Mouse (Mus musculus) thymus, adult 2 months (tissue): ENCODE data around the gene Fgfbp3. TPM values are rescaled to one million over a fixed set of nuclear protein-coding genes. Genes with fewer than 3 reads are reported as not detected.
"Not testable (repeated sequence)": the region's sequence is repeated elsewhere in the genome, so short reads cannot be mapped to it uniquely, and the experiment has no call there.

Source experiments
- DNase-seq: peaks from one replicate; pipeline ENCODE4 v3.0.0; 2021
- H3K27ac ChIP-seq: fragments of 200-500 bp; 2 replicates; pipeline ENCODE4 v1.5.1; 2012; ENCODE audit warnings: low read length, control low read depth; ENCODE audit not compliant: control insufficient read depth, insufficient read depth
- H3K27me3 ChIP-seq: fragments of 200-500 bp; 2 replicates; pipeline ENCODE4 v1.6.1; 2012; ENCODE audit warnings: mild to moderate bottlenecking, low read length, moderate library complexity, mixed read lengths; ENCODE audit not compliant: control insufficient read depth, insufficient read depth
- H3K36me3 ChIP-seq: fragments of 200-500 bp; 2 replicates; pipeline ENCODE4 v1.6.1; 2012; ENCODE audit warnings: mild to moderate bottlenecking, low read length, moderate library complexity; ENCODE audit not compliant: control insufficient read depth, insufficient read depth
- H3K4me1 ChIP-seq: fragments of 200-500 bp; replicated peaks from 2 replicates; pipeline ENCODE4 v1.6.1; 2012; ENCODE audit warnings: low read length; ENCODE audit not compliant: control insufficient read depth, insufficient read depth
- H3K4me3 ChIP-seq: fragments of 200-500 bp; 2 replicates; pipeline ENCODE4 v1.5.1; 2012; ENCODE audit warnings: mild to moderate bottlenecking, low read length, control low read depth, moderate library complexity; ENCODE audit not compliant: control insufficient read depth, insufficient read depth
- CTCF ChIP-seq: fragments of 200-500 bp; IDR thresholded peaks from 2 replicates; pipeline ENCODE4 v1.5.1; 2012; ENCODE audit warnings: mild to moderate bottlenecking, control low read depth, low read length, moderate library complexity, borderline replicate concordance; ENCODE audit not compliant: control insufficient read depth, poor library complexity, insufficient read depth; ENCODE audit errors: extremely low read depth
- POLR2A ChIP-seq: fragments of 200-500 bp; IDR thresholded peaks from 2 replicates; pipeline ENCODE4 v1.6.1; 2012; ENCODE audit warnings: mild to moderate bottlenecking, low read length, control low read depth, moderate library complexity; ENCODE audit not compliant: control insufficient read depth, poor library complexity, insufficient read depth; ENCODE audit errors: extremely low read depth
- WGBS: fragments of 180-500 bp; shearing (Covaris S2); methylation state at CpG from one replicate; pipeline ENCODE4 v1.1.7; 2018; 5-methylcytosine and 5-hydroxymethylcytosine counted together
- polyA plus RNA-seq: library from polyadenylated mRNA; depleted of rRNA; stranded (reverse); fragments of >200 nt; gene quantifications from 2 replicates; pipeline ENCODE4 v1.2.3, GENCODE M21; 2012; rRNA removed

The Fgfbp3 gene
- polyA plus RNA-seq = 7.1 and 10.5 TPM in 2 replicates

GRCm38 (mm10) chr19:36919466-36919865, at the start of gene Fgfbp3:
Gene Fgfbp3 (minus strand): TSS chr19:36919615.
- no peak within 1 kb of the TSS for H3K27ac ChIP-seq
- H3K4me3 ChIP-seq = peak within 1 kb of the TSS; percentile 80
- peaks cover 4% of the 10 kb centered on the region; the same call in 1 of the 2 replicates for H3K4me1 ChIP-seq
- H3K36me3 ChIP-seq = no peaks in the 10 kb centered on the region
- 15% methylated on average over 12 of the region's 12 CpGs for WGBS
- no peak for TF ChIP-seq POLR2A
- TF ChIP-seq CTCF = no peak
- H3K27me3 ChIP-seq = no peaks in the 10 kb centered on the region; the same call in 1 of the 2 replicates
- DNase-seq = no peak

GRCm38 (mm10) chr19:36962544-36963260, 43.3 kb upstream of the Fgfbp3 start:
- WGBS = 93% methylated on average over 6 of the region's 6 CpGs
- peaks cover 42% of the 10 kb centered on the region for H3K36me3 ChIP-seq

GRCm38 (mm10) chr19:36961320-36961719, 41.9 kb upstream of the Fgfbp3 start:
- DNase-seq = no peak
- WGBS = 98% methylated on average over 1 of the region's 1 CpGs
- no peak overlapping the region for H3K27ac ChIP-seq
- peaks cover 44% of the 10 kb centered on the region for H3K36me3 ChIP-seq
- TF ChIP-seq POLR2A (no peak), CTCF (no peak)
- H3K27me3 ChIP-seq = no peaks in the 10 kb centered on the region
- H3K4me3 ChIP-seq = no peak overlapping the region
- H3K4me1 ChIP-seq = no peaks in the 10 kb centered on the region

More at GRCm38 (mm10) chr19:36962544-36963260, 43.3 kb upstream of the Fgfbp3 start:
- DNase-seq, H3K4me3 ChIP-seq, H3K27ac ChIP-seq, H3K27me3 ChIP-seq, H3K4me1 ChIP-seq: not testable (repeated sequence)

- TF ChIP-seq CTCF = no peak
- no peak for TF ChIP-seq POLR2A
- H3K27me3 ChIP-seq = no peaks in the 10 kb centered on the region
- no peak overlapping the region for H3K27ac ChIP-seq
- H3K4me1 ChIP-seq = no peaks in the 10 kb centered on the region
- H3K36me3 ChIP-seq = peaks cover 35% of the 10 kb centered on the region
- no peak for DNase-seq
- 97% methylated on average over 4 of the region's 4 CpGs for WGBS
- no peak overlapping the region for H3K4me3 ChIP-seq
Measured at GRCm38 (mm10) chr19:36958331-36958730, 38.9 kb upstream of the Fgfbp3 start.

- 95% methylated on average over 4 of the region's 4 CpGs for WGBS
- Histone ChIP-seq H3K4me1 (no peaks in the 10 kb centered on the region), H3K27me3 (no peaks in the 10 kb centered on the region), H3K36me3 (peaks cover 20% of the 10 kb centered on the region), H3K4me3 (no peak overlapping the region), H3K27ac (no peak overlapping the region)
- DNase-seq = no peak
- no peak for TF ChIP-seq CTCF
- TF ChIP-seq POLR2A = no peak
Measured at GRCm38 (mm10) chr19:36953637-36954206, 34.3 kb upstream of the Fgfbp3 start.

- Histone ChIP-seq H3K4me1 (no peaks in the 10 kb centered on the region), H3K27me3 (no peaks in the 10 kb centered on the region), H3K27ac (no peak overlapping the region), H3K36me3 (no peaks in the 10 kb centered on the region), H3K4me3 (no peak overlapping the region)
- TF ChIP-seq CTCF (no peak), POLR2A (no peak)
- 97% methylated on average over 1 of the region's 1 CpGs for WGBS
- no peak for DNase-seq
Measured at GRCm38 (mm10) chr19:36940064-36940463, 20.6 kb upstream of the Fgfbp3 start.

- H3K27ac ChIP-seq = no peak overlapping the region
- H3K27me3 ChIP-seq = no peaks in the 10 kb centered on the region
- no peaks in the 10 kb centered on the region for H3K4me1 ChIP-seq
- no peak for TF ChIP-seq CTCF
- TF ChIP-seq POLR2A = no peak
- H3K4me3 ChIP-seq = no peak overlapping the region
- no peak for DNase-seq
- H3K36me3 ChIP-seq = no peaks in the 10 kb centered on the region
Measured at GRCm38 (mm10) chr19:36938008-36938407, 18.6 kb upstream of the Fgfbp3 start.
